Mouse (Mus musculus): Measurements from ENCODE around the gene Arhgap23.

DNA sequence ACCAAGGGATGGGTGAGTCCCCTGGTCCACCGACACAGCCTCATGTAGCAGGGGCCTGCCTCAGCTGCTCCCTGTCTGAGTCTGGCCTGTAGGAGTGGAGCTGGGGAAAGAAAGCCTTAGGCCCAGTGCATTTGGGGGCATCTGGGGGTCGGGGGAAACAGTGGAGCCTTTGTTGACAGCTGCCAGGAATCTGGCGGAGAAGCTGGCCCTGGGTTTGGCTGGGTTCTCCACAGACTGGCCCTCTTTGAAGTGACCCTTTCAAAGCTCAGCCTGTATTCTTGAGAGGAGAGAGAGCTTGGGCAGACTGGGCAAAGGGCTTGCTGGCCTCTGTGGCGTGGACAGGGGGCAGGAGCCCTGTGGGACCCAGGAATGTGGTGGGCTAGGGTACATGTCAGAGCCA is 7.2 kb downstream of the Arhgap23 start:
- TF ChIP-seq EP300 (IDR thresholded peaks at IDR 0.05) (no peak), CTCF (IDR thresholded peaks at IDR 0.05) (no peak)
